Mouse (Mus musculus): ENCODE data around the gene E2f1. TPM values are rescaled to one million over a fixed set of nuclear protein-coding genes. Genes with fewer than 3 reads are reported as not detected.

E2f1 gene
- polyA plus RNA-seq, 1 experiment from 2014 or later = 7.3 TPM

DNA sequence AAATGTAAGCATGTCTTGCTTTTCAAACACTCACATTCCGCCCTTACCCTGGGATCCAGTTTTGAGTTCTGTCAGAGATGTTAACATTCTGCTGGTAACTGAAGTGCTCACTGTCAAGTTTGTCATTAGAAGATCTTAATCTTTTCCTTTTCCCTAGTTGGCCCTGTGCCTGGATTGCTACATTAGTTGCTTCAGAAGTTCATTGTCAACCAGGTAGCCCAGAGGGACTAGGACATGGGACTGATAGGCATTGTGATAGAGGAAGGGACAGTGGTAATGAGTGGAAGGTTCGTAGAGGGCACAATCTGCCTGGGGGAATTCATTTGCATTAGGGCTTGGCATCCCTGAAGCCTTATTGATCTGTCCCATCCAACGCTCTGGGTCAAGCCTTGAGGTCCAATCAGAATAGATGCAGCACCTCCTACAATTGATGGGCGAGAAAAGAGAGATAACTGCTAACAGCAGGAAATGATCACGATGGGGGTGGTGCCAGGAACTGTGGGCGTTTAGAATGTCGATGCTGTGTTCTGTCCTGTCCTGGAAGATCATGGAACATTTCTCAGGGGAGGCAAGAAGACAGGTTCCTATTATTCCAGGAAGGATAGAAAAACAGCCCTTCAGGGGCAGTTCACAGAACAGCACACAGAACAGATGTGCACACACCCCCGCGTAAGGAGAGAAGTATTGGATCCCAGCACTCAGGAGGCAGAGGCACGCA lies 39.5 kb upstream of the E2f1 start:
- TF ChIP-seq EP300 (IDR thresholded peaks at IDR 0.05; ENCODE audit: low read depth) = no peak
- no peak for TF ChIP-seq CTCF (IDR thresholded peaks at IDR 0.05; ENCODE audit: low read depth)
- Histone ChIP-seq H3K36me3 (replicated peaks; ENCODE audit: insufficient read depth, low read length) (no peaks in the 10 kb centered on the region), H3K4me2 (ENCODE audit: low read depth, low read length) (no peak overlapping the region), H3K9ac (replicated peaks) (no peak overlapping the region), H3K9me3 (ENCODE audit: low read length) (no peaks in the 10 kb centered on the region), H3K4me1 (ENCODE audit: insufficient read depth) (peaks cover 35% of the 10 kb centered on the region), H3K4me3 (ENCODE audit: low read depth, low read length) (no peak overlapping the region), H3K27me3 (ENCODE audit: insufficient read depth, low read length) (no peaks in the 10 kb centered on the region), H3K27ac (ENCODE audit: low read depth) (peak overlapping the region; percentile 74)
- WGBS (ENCODE audit: insufficient replicate concordance) = 39% methylated on average over 10 of the region's 10 CpGs
- ATAC-seq = peak; percentile 37
- DNase-seq = peak; percentile 55

DNA sequence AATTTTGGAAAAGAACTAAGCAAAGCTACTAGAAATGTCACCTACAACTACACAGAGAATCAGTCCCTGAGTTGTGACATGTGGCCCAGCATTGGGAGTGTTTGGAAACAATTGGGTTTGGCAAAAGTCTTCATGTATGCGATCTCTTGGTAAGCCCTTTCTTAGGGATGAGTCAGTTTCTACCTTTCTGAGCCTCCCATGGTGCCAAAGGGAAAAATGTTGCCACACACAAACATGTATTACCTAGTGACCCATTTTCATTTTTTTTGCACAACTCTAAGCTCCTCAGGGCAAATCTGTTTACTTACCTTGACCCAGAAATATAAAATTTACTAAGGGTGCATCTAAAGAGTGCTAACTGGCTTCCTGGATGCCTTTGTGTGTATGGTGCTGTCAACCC lies 37.3 kb upstream of the E2f1 start:
- Histone ChIP-seq H3K36me3 (replicated peaks; ENCODE audit: insufficient read depth, low read length) (no peaks in the 10 kb centered on the region), H3K9ac (replicated peaks) (no peak overlapping the region)
- TF ChIP-seq EP300 (IDR thresholded peaks at IDR 0.05; ENCODE audit: low read depth) (0 out of 2 replicates have a peak, but pooled peaks have one; percentile 11), CTCF (IDR thresholded peaks at IDR 0.05; ENCODE audit: low read depth) (no peak)

GRCm38 (mm10) chr2:154604156-154604555 lies 34.5 kb upstream of the E2f1 start:
- no peak for TF ChIP-seq CTCF (IDR thresholded peaks at IDR 0.05; ENCODE audit: low read depth)
- 0 out of 2 replicates have a peak, but pooled peaks have one; percentile 5 for TF ChIP-seq EP300 (IDR thresholded peaks at IDR 0.05; ENCODE audit: low read depth)
- no peaks in the 10 kb centered on the region for H3K9me3 ChIP-seq (ENCODE audit: low read length)
- peak overlapping the region; percentile 80 for H3K4me3 ChIP-seq (ENCODE audit: low read depth, low read length)
- 18% methylated on average over 7 of the region's 7 CpGs for WGBS (ENCODE audit: insufficient replicate concordance)
- H3K4me2 ChIP-seq (ENCODE audit: low read depth, low read length) = peak overlapping the region; percentile 79
- peak overlapping the region; percentile 90 for H3K27ac ChIP-seq (ENCODE audit: low read depth)
- H3K27me3 ChIP-seq (ENCODE audit: insufficient read depth, low read length) = no peaks in the 10 kb centered on the region
- H3K4me1 ChIP-seq (ENCODE audit: insufficient read depth) = peaks cover 21% of the 10 kb centered on the region
- peak overlapping the region; percentile 66 for H3K9ac ChIP-seq (replicated peaks)
- DNase-seq (no peak), ATAC-seq (no peak)
- H3K36me3 ChIP-seq (replicated peaks; ENCODE audit: insufficient read depth, low read length) = 0 out of 2 replicates have a peak, but pooled peaks cover 3% of the 10 kb centered on the region

More for the DNA sequence above, 37.3 kb upstream of the E2f1 start:
- Histone ChIP-seq H3K4me3 (ENCODE audit: low read depth, low read length) (no peak overlapping the region), H3K4me1 (ENCODE audit: insufficient read depth) (peaks cover 29% of the 10 kb centered on the region), H3K27me3 (ENCODE audit: insufficient read depth, low read length) (no peaks in the 10 kb centered on the region), H3K27ac (ENCODE audit: low read depth) (peak overlapping the region; percentile 36; the same call in 1 of the 2 replicates), H3K4me2 (ENCODE audit: low read depth, low read length) (no peak overlapping the region), H3K9me3 (ENCODE audit: low read length) (no peaks in the 10 kb centered on the region)
- DNase-seq (no peak), ATAC-seq (no peak)
- 70% methylated on average over 1 of the region's 1 CpGs for WGBS (ENCODE audit: insufficient replicate concordance)

- Histone ChIP-seq H3K9ac (replicated peaks) (peak within 1 kb of the TSS; percentile 91), H3K4me3 (ENCODE audit: low read depth, low read length) (peak within 1 kb of the TSS; percentile 80), H3K4me2 (ENCODE audit: low read depth, low read length) (peak within 1 kb of the TSS; percentile 79), H3K27ac (ENCODE audit: low read depth) (peak within 1 kb of the TSS; percentile 99), H3K4me1 (ENCODE audit: insufficient read depth) (peaks cover 19% of the 10 kb centered on the region), H3K9me3 (ENCODE audit: low read length) (no peaks in the 10 kb centered on the region), H3K36me3 (replicated peaks; ENCODE audit: insufficient read depth, low read length) (0 out of 2 replicates have a peak, but pooled peaks cover 3% of the 10 kb centered on the region), H3K27me3 (ENCODE audit: insufficient read depth, low read length) (no peaks in the 10 kb centered on the region)
- no peak for TF ChIP-seq CTCF (IDR thresholded peaks at IDR 0.05; ENCODE audit: low read depth)
- peak; percentile 35; the same call in 1 of the 2 replicates for TF ChIP-seq EP300 (IDR thresholded peaks at IDR 0.05; ENCODE audit: low read depth)
- DNase-seq (peak; percentile 97), ATAC-seq (peak; percentile 98)
- WGBS (ENCODE audit: insufficient replicate concordance) = 2% methylated on average over 13 of the region's 13 CpGs
These were observed 34.0 kb upstream of the E2f1 start, which contains the start of gene Pxmp4 for GRCm38 (mm10) chr2:154603638-154604153. Gene Pxmp4 (minus strand): TSS chr2:154603708.

DNA sequence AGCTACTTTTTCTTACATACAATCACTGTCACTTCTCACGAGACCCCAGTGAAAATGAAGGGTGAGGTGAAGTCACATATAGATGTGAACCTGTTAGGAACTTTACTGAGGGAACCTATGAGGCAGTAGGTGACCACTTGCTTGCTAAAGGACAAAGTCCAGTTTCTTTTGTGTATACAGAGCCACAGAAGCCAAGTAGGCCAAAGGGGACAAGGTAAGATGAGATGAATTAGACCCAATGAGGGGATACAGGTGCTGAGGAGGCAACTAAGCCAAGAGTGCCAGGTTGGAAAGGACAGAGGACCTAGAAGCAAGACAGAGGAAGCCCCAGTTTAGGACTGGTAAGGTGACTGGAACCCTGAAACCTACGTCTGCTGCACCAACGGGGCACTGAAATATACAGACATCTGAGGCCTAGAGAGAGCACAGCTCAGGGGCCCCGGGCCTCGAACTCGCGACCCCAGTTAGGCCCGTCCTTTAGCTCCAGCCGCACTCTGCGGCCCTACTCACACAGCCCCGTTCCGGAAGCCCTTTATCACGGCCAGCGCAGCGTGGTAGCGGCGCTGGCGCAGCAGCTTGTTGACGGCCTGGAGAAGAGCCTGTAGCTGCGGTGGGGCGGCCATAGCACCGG lies 33.4 kb upstream of the E2f1 start:
- ATAC-seq (peak; percentile 53), DNase-seq (no peak)
- TF ChIP-seq EP300 (IDR thresholded peaks at IDR 0.05; ENCODE audit: low read depth) (peak; percentile 44; the same call in 1 of the 2 replicates), CTCF (IDR thresholded peaks at IDR 0.05; ENCODE audit: low read depth) (no peak)
- Histone ChIP-seq H3K27ac (ENCODE audit: low read depth) (peak overlapping the region; percentile 99), H3K27me3 (ENCODE audit: insufficient read depth, low read length) (no peaks in the 10 kb centered on the region), H3K4me2 (ENCODE audit: low read depth, low read length) (peak overlapping the region; percentile 79), H3K9ac (replicated peaks) (peak overlapping the region; percentile 91), H3K4me3 (ENCODE audit: low read depth, low read length) (peak overlapping the region; percentile 80), H3K4me1 (ENCODE audit: insufficient read depth) (peaks cover 15% of the 10 kb centered on the region), H3K36me3 (replicated peaks; ENCODE audit: insufficient read depth, low read length) (peaks cover 5% of the 10 kb centered on the region; the same call in 1 of the 2 replicates), H3K9me3 (ENCODE audit: low read length) (no peaks in the 10 kb centered on the region)
- 6% methylated on average over 22 of the region's 22 CpGs for WGBS (ENCODE audit: insufficient replicate concordance)

GRCm38 (mm10) chr2:154601324-154601723 lies 31.6 kb upstream of the E2f1 start:
- peak overlapping the region; percentile 79 for H3K4me2 ChIP-seq (ENCODE audit: low read depth, low read length)
- WGBS (ENCODE audit: insufficient replicate concordance) = 59% methylated on average over 3 of the region's 3 CpGs
- H3K4me3 ChIP-seq (ENCODE audit: low read depth, low read length) = no peak overlapping the region
- peaks cover 8% of the 10 kb centered on the region; the same call in 1 of the 2 replicates for H3K36me3 ChIP-seq (replicated peaks; ENCODE audit: insufficient read depth, low read length)
- H3K27me3 ChIP-seq (ENCODE audit: insufficient read depth, low read length) = no peaks in the 10 kb centered on the region
- TF ChIP-seq EP300 (IDR thresholded peaks at IDR 0.05; ENCODE audit: low read depth) = peak; percentile 71; the same call in 1 of the 2 replicates
- no peak for TF ChIP-seq CTCF (IDR thresholded peaks at IDR 0.05; ENCODE audit: low read depth)
- H3K4me1 ChIP-seq (ENCODE audit: insufficient read depth) = peaks cover 18% of the 10 kb centered on the region
- ATAC-seq (peak; percentile 9; the same call in 1 of the 2 replicates), DNase-seq (peak; percentile 61)
- no peaks in the 10 kb centered on the region for H3K9me3 ChIP-seq (ENCODE audit: low read length)
- no peak overlapping the region for H3K9ac ChIP-seq (replicated peaks)
- H3K27ac ChIP-seq (ENCODE audit: low read depth) = peak overlapping the region; percentile 99

All from liver, postnatal 0 days (tissue).